Mouse (Mus musculus): ENCODE measurements around the gene Edn1. TPM values are rescaled to one million over a fixed set of nuclear protein-coding genes. Genes with fewer than 3 reads are reported as not detected.

Gene Edn1
- polyA plus RNA-seq (2016; fragmentation: Nextera tagmentation; extraction: Ambion mirVana): 0.58 and 0.65 TPM in 2 replicates

DNA sequence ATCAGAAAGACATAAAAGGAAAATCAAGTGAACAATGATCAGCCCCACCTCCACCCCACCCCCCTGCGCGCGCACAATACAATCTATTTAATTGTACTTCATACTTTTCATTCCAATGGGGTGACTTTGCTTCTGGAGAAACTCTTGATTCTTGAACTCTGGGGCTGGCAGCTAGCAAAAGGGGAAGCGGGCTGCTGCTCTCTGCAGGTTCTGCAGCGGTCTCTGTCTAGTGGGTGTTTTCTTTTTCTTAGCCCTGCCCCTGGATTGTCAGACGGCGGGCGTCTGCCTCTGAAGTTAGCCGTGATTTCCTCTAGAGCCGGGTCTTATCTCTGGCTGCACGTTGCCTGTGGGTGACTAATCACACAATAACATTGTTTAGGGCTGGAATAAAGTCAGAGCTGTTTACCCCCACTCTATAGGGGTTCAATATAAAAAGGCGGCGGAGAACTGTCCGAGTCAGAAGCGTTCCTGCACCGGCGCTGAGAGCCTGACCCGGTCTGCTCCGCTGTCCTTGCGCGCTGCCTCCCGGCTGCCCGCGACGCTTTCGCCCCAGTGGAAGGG, at the start of gene Edn1:
TSS of gene Edn1 (plus strand) at position 316 of the 561 bp plus-strand sequence.
- H3K4me1 ChIP-seq: peaks cover 26% of the 10 kb centered on the region
- DNase-seq (ENCODE audit: low spot score): peak; percentile 53
- H3K27me3 ChIP-seq (ENCODE audit: low read depth, poor library complexity, severe bottlenecking): peaks cover 60% of the 10 kb centered on the region
- H3K4me3 ChIP-seq: peak within 1 kb of the TSS; percentile 52
- H3K27ac ChIP-seq: no peak within 1 kb of the TSS
- H3K9me3 ChIP-seq (replicated peaks): no peaks in the 10 kb centered on the region
- no peaks in the 10 kb centered on the region for H3K36me3 ChIP-seq
- under 1% methylated on average over 26 of the region's 26 CpGs for WGBS

DNA sequence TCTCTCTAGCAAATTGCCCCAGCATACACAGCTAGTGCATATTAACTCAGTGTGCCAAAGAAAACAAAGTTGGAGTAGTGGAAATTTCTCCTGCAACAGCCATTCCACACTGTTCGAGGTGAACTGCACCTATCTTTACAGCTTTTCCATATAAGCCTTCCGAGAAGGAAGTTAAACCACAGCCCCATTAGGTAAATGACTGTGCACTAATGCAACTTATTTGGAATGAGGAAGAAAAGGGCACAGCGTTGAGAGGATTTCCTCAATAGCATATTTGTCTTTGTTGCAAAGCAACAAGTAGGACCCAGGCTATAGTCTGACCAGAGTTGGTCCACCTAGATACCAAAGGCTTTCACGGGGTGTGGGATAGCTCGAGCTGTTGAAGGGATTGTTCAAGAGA, 47.5 kb upstream of the Edn1 start:
- DNase-seq (ENCODE audit: low spot score): no peak
- 86% methylated on average over 5 of the region's 5 CpGs for WGBS
- Histone ChIP-seq H3K9me3 (replicated peaks) (no peaks in the 10 kb centered on the region), H3K27ac (no peak overlapping the region), H3K27me3 (ENCODE audit: low read depth, poor library complexity, severe bottlenecking) (no peaks in the 10 kb centered on the region), H3K36me3 (no peaks in the 10 kb centered on the region), H3K4me3 (no peak overlapping the region), H3K4me1 (no peaks in the 10 kb centered on the region)

DNA sequence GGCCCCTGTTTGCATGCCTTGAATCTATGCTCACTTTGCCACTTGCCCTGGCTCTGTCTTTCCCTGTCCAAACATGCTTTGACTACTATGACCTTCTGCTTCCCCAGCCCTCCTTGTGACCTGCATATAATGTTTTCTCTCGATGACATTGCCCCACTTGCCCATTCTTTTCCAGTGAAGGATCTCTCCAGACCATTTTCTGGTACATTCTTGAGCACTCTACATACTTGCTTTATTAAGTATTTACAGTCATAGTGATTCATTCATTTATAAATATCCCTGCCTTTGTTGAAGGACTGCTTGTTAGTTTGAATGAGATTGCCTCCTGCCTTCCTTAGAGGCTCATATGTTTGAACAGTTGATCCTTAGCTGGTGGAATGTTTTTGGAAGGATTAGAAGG, 46.2 kb upstream of the Edn1 start:
- no peaks in the 10 kb centered on the region for H3K27me3 ChIP-seq (ENCODE audit: low read depth, poor library complexity, severe bottlenecking)
- no peak overlapping the region for H3K27ac ChIP-seq
- no peaks in the 10 kb centered on the region for H3K9me3 ChIP-seq (replicated peaks)
- H3K4me3 ChIP-seq: no peak overlapping the region
- no peaks in the 10 kb centered on the region for H3K4me1 ChIP-seq
- no peak for DNase-seq (ENCODE audit: low spot score)
- H3K36me3 ChIP-seq: no peaks in the 10 kb centered on the region
- WGBS: 75% methylated on average over 1 of the region's 1 CpGs

- H3K27me3 ChIP-seq (ENCODE audit: low read depth, poor library complexity, severe bottlenecking): no peaks in the 10 kb centered on the region
- WGBS: 90% methylated on average over 5 of the region's 5 CpGs
- H3K9me3 ChIP-seq (replicated peaks): no peaks in the 10 kb centered on the region
- H3K4me3 ChIP-seq: no peak overlapping the region
- DNase-seq (ENCODE audit: low spot score): no peak
- no peaks in the 10 kb centered on the region for H3K36me3 ChIP-seq
- no peaks in the 10 kb centered on the region for H3K4me1 ChIP-seq
- H3K27ac ChIP-seq: no peak overlapping the region
Measured at GRCm38 (mm10) chr13:42258422-42258821, 42.9 kb upstream of the Edn1 start.

DNA sequence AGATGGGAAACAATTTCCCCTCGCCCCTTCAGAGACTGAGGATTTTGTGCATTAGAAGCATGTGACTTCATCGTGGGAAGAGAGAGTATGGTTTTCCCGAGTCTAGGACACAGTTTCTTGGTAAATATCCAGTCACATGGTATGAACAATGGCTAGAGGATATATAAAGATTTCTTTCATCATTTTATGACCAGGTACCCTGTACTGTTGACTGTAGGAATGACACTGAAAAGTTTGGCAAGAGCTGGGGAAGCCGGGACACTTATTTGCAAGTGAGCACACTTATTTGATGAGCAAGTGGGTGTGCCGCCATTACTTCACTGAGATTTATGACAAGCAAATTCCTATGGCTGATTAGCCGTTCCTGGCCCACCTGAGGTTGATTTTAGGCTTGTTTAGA, 40.6 kb upstream of the Edn1 start:
- H3K4me1 ChIP-seq: no peaks in the 10 kb centered on the region
- DNase-seq (ENCODE audit: low spot score): no peak
- H3K27ac ChIP-seq: no peak overlapping the region
- H3K36me3 ChIP-seq: no peaks in the 10 kb centered on the region
- no peaks in the 10 kb centered on the region for H3K27me3 ChIP-seq (ENCODE audit: low read depth, poor library complexity, severe bottlenecking)
- H3K9me3 ChIP-seq (replicated peaks): no peaks in the 10 kb centered on the region
- 83% methylated on average over 6 of the region's 6 CpGs for WGBS
- H3K4me3 ChIP-seq: no peak overlapping the region

DNA sequence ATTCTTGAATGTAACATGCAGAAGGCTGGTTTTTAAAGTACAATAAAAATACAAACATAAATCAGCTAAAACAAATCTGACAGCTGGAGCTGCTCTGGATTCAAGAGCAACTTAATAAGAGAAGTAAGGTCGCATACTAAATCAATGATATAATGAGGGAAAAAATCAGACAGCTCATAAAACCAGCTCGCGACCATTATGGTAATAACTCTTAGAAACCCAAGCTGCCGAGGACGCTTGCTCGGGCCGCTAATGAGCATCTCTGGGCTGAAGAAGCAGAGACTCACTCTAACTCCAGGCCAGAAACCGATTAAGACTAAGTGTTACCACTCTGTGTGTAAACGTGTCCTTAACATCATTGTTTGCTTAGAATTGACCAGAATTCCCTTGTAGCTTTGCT, 31.2 kb upstream of the Edn1 start:
- Histone ChIP-seq H3K36me3 (no peaks in the 10 kb centered on the region), H3K4me1 (peaks cover 14% of the 10 kb centered on the region), H3K27me3 (ENCODE audit: low read depth, poor library complexity, severe bottlenecking) (no peaks in the 10 kb centered on the region), H3K9me3 (replicated peaks) (no peaks in the 10 kb centered on the region), H3K4me3 (no peak overlapping the region), H3K27ac (no peak overlapping the region)
- WGBS: 27% methylated on average over 9 of the region's 9 CpGs
- no peak for DNase-seq (ENCODE audit: low spot score)

DNA sequence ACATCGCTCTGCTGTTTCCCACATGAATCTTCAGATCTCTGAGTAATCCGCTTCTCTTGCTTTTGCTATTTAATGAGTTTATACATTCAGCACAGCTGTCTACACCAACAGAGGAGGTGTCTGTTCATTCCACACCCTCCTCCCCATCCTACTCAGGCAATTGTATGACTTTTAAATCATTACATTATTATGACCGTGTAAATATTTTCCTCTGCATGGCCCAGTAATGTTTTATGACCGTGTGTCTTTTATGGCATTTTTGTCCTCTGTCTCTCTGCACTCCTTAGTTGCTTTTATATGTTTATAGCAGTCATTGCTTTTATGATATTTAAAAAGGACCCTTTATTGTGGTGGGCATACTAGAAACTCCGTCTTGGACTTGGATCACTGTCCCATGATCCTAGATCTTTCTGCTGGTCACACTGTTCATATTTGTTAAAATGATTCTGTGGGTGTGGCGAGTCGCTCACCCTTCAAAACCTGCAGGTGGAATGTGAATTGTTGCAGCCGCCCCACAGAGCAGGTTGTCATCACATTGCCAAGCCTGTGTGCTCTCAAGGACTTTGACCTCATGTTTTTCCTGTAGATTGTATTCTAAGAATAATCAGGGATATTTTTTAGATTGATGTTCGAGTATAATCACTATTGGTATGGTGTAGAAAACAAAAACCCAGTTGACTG, 24.4 kb upstream of the Edn1 start:
- H3K9me3 ChIP-seq (replicated peaks): no peaks in the 10 kb centered on the region
- H3K4me1 ChIP-seq: peaks cover 2% of the 10 kb centered on the region; the same call in 1 of the 2 replicates
- no peaks in the 10 kb centered on the region for H3K36me3 ChIP-seq
- 87% methylated on average over 9 of the region's 9 CpGs for WGBS
- no peaks in the 10 kb centered on the region for H3K27me3 ChIP-seq (ENCODE audit: low read depth, poor library complexity, severe bottlenecking)
- no peak overlapping the region for H3K27ac ChIP-seq
- no peak overlapping the region for H3K4me3 ChIP-seq
- no peak for DNase-seq (ENCODE audit: low spot score)

DNA sequence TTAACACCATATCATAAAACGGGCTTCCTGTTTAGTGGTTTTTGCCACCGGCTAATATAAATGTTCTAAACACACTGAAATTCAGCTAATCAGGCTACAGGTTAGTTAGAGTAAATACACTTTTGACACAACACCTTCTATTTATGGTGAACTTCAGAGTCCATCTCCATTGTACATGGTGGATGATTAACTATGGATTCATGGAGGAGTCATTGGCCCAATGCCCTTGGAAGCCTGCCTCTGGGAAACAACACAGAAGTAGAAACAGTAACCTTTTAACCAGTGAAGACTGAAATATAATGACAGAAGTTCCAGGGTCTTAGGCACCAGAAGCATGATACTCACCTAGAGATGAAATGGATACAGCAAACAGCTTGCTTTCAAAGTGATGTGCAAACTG, 23.5 kb upstream of the Edn1 start:
- no peaks in the 10 kb centered on the region for H3K27me3 ChIP-seq (ENCODE audit: low read depth, poor library complexity, severe bottlenecking)
- no peaks in the 10 kb centered on the region for H3K9me3 ChIP-seq (replicated peaks)
- no peak overlapping the region for H3K27ac ChIP-seq
- no peak overlapping the region for H3K4me3 ChIP-seq
- DNase-seq (ENCODE audit: low spot score): no peak
- no peaks in the 10 kb centered on the region for H3K36me3 ChIP-seq
- 88% methylated on average over 2 of the region's 2 CpGs for WGBS
- peaks cover 2% of the 10 kb centered on the region; the same call in 1 of the 2 replicates for H3K4me1 ChIP-seq

DNA sequence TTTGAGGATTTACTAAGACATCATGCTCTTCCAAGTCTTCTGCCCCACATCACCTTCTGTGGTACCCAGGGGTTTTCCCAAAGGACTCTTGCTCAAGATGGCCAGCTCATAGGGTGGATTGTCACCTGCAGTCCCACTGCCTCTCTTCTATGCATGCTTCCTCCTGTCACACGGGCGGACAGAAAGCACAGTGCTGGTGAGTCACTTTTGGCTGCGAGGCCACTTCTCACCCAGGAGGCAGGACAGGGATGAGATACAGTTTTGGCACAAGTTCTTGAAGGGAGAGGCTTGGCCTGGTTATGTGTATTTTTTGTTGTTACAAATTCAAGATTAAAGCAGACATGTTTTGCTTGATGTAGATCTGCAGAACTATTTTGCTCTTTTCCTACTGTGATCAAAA, 15.4 kb upstream of the Edn1 start:
- peaks cover 17% of the 10 kb centered on the region for H3K4me1 ChIP-seq
- H3K27ac ChIP-seq: no peak overlapping the region
- no peaks in the 10 kb centered on the region for H3K36me3 ChIP-seq
- H3K9me3 ChIP-seq (replicated peaks): no peaks in the 10 kb centered on the region
- H3K27me3 ChIP-seq (ENCODE audit: low read depth, poor library complexity, severe bottlenecking): no peaks in the 10 kb centered on the region
- 91% methylated on average over 3 of the region's 3 CpGs for WGBS
- no peak for DNase-seq (ENCODE audit: low spot score)
- H3K4me3 ChIP-seq: no peak overlapping the region

DNA sequence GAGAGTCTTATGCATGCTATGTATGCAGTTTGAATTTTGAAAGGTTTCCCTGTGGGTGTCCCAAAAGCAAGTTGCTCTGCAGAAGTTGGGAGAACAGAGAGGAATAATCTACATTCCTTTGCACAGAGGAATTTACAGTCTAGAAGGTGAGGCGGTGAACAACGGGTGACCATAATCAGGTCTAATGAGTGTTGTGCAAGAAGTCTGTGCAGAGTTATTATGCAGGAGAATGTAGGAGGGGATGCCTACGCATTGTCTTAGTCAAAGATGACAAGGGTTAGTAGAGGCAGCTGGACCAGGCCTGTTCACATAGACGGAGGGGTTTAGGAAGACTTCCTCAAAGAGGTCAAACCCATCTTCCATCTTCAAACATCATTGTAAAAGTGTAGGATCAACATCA, 14.5 kb upstream of the Edn1 start:
- no peak for DNase-seq (ENCODE audit: low spot score)
- Histone ChIP-seq H3K27me3 (ENCODE audit: low read depth, poor library complexity, severe bottlenecking) (no peaks in the 10 kb centered on the region), H3K27ac (no peak overlapping the region), H3K4me3 (no peak overlapping the region), H3K36me3 (no peaks in the 10 kb centered on the region), H3K9me3 (replicated peaks) (no peaks in the 10 kb centered on the region), H3K4me1 (peaks cover 17% of the 10 kb centered on the region)
- WGBS: 89% methylated on average over 4 of the region's 4 CpGs

- no peaks in the 10 kb centered on the region for H3K9me3 ChIP-seq (replicated peaks)
- DNase-seq (ENCODE audit: low spot score): no peak
- H3K4me1 ChIP-seq: peaks cover 16% of the 10 kb centered on the region
- H3K4me3 ChIP-seq: no peak overlapping the region
- no peak overlapping the region for H3K27ac ChIP-seq
- no peaks in the 10 kb centered on the region for H3K36me3 ChIP-seq
- 93% methylated on average over 5 of the region's 5 CpGs for WGBS
- H3K27me3 ChIP-seq (ENCODE audit: low read depth, poor library complexity, severe bottlenecking): no peaks in the 10 kb centered on the region
Measured at GRCm38 (mm10) chr13:42292593-42292992, 8.7 kb upstream of the Edn1 start.

DNA sequence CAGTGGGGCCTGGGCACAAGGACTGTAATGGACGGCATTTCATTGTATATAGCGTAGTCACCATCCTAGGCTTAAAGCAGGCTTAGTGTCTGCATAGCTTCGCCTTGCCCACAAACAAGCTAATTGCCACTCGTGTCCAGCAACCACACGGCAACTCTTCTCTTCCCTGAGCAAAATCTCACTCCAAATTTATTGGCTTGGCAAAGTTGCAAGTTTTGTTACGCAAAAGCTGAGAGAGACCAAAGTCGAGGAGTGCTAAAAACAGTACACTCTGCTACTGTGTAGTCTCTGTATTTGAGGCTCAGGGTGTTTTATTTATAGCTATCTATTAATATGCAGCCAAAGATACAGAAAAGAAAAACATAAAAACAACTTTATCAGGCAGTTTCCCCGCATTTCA, 3.0 kb upstream of the Edn1 start:
- no peak overlapping the region for H3K27ac ChIP-seq
- DNase-seq (ENCODE audit: low spot score): no peak
- peaks cover 38% of the 10 kb centered on the region for H3K27me3 ChIP-seq (ENCODE audit: low read depth, poor library complexity, severe bottlenecking)
- no peaks in the 10 kb centered on the region for H3K36me3 ChIP-seq
- 82% methylated on average over 8 of the region's 8 CpGs for WGBS
- H3K4me1 ChIP-seq: peaks cover 26% of the 10 kb centered on the region
- H3K9me3 ChIP-seq (replicated peaks): no peaks in the 10 kb centered on the region
- H3K4me3 ChIP-seq: no peak overlapping the region

DNA sequence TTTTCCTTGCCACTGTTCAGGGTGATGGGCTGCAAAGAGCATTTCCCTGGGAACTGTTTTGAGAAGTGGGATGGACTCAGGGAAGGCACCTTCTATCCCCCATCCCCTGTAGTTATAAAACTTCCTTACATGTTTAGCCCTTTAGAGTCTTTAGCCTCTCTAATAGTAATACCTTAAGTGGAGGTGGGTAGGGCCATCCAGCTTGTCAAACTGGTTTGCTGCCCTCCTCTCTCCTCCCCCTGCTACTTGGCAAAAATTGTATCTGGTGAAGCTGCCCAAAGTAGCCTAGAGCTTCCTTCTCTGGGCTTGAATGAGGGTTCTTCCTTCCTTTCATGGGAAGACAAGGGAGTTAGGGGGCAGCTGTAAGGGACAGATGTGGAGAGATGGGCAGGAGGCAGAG, 2.5 kb upstream of the Edn1 start:
- H3K27me3 ChIP-seq (ENCODE audit: low read depth, poor library complexity, severe bottlenecking): peaks cover 42% of the 10 kb centered on the region
- no peaks in the 10 kb centered on the region for H3K36me3 ChIP-seq
- no peak for DNase-seq (ENCODE audit: low spot score)
- H3K9me3 ChIP-seq (replicated peaks): no peaks in the 10 kb centered on the region
- no peak overlapping the region for H3K4me3 ChIP-seq
- no peak overlapping the region for H3K27ac ChIP-seq
- peaks cover 26% of the 10 kb centered on the region for H3K4me1 ChIP-seq

GRCm38 (mm10) chr13:42300567-42300966, 709 bp upstream of the Edn1 start:
- Histone ChIP-seq H3K4me1 (peaks cover 26% of the 10 kb centered on the region), H3K27me3 (ENCODE audit: low read depth, poor library complexity, severe bottlenecking) (peaks cover 60% of the 10 kb centered on the region), H3K36me3 (no peaks in the 10 kb centered on the region), H3K27ac (no peak overlapping the region), H3K9me3 (replicated peaks) (no peaks in the 10 kb centered on the region), H3K4me3 (peak overlapping the region; percentile 52)
- peak; percentile 85 for DNase-seq (ENCODE audit: low spot score)
- WGBS: 8% methylated on average over 11 of the region's 11 CpGs
